Mouse (Mus musculus) heart, postnatal 10 days (tissue): ENCODE data around the gene Gm43518. TPM values are rescaled to one million over a fixed set of nuclear protein-coding genes. Genes with fewer than 3 reads are reported as not detected.

Source experiments
- DNase-seq, 2 experiments: peaks; one replicate each; pipeline ENCODE4 v3.0.0; 2021
- intact Hi-C: fragments of 180-260 bp; cut with DNase I; formaldehyde crosslinking; loops from one replicate; pipeline ENCODE4 v1.15.1; 2025
- total RNA-seq, 2 experiments: library from RNA; stranded (reverse); gene quantifications; 2 replicates each; pipeline ENCODE4 v1.2.3; 2021

Gene Gm43518
- total RNA-seq, 2 experiments from 2014 or later = 0.89 TPM; not detected in 1

DNA sequence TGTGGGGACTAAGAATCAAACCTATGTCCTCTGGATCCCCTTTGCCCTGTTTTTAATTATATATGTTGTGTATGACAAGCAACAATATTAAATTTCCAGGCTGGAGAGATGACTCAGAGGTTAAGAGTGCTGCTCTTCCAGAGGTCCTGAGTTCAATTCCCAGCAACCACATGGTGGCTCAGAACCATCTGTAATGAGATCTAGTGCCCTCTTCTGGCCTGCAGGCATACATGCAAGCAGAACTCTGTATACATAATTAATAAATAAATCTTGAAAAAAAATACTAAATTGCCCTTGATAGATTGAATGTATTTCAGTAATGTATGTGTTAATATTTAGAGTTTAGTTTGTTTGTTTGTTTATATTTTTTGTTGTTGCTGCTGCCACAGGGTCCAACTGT, 5.7 kb downstream of the Gm43518 start:
- intact Hi-C loops = loop anchor here (5.0 kb wide), 1 partner anchor 154 kb away; no protein-coding TSS in a partner anchor
- no peak for DNase-seq

DNA sequence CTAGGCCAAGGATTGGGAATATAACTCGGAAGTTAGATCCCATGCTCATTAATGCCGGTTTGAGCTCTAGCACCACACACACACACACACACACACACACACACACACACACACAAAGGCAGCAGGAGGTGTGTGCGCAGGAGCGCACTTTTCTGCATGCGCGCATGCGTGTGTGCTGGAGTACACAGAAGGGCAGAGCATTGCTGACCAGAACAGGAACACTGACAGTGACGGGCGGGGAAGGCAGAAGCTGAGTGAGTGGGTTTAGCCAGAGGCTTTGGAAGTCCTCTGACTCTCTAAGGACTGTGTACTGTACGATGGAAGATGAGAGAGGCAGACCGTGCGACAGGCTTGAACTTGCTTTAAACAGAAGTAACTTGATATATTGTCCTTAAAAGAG, 6.3 kb downstream of the Gm43518 start:
- intact Hi-C loops = loop anchor here (5.0 kb wide), 1 partner anchor 154 kb away; no protein-coding TSS in a partner anchor
- no peak for DNase-seq

DNA sequence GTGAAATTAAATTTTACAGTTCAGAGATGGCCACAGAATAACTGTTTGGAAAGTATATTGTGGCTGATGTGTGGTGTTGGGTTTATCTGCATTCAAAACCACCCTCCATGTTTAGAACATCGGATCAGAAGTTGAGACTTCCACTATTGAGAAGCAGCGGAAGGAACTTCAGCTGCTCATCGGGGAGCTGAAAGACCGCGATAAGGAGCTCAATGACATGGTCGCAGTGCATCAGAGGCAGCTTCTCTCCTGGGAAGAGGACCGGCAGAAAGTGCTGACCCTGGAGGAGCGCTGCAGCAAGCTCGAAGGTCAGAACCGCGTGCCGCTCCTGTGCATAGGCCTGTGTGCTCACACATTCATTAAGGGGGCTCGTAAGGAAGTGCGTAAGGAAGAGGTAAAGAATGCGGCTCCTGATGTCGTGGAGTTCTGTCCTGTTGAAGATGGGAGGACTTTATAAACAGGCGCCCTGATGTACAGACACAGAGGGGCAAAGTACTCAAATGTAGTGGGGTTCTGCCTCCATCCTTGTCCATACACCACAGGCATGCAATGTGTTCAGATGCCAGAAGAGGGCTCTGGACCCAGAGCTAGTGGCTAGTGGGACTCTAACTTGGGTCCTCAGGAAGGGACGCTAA, 6.9 kb downstream of the Gm43518 start:
- intact Hi-C loops = loop anchor here (5.0 kb wide), 1 partner anchor 153 kb away; no protein-coding TSS in a partner anchor

DNA sequence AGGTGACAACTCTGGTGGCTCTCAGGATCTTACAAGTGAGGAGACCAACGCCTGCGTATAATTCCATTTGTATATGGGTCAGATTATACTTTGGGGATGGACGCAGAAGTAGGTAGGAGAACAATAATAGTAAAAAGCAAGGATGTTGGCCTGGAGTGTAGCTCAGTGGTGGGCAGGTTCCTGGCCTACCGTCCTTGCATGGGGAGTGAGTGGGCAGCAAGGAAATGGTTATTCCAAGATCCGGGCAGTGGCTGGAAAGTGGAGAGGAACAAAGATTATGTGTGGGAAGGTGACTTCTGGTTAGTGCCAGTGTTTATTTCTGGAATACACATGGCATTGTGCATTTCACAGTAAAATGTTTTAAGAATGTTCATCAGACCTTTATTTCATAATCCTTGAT, 8.7 kb downstream of the Gm43518 start:
- no peak for DNase-seq
- intact Hi-C loops = no loop called here

More for the DNA sequence above, 6.9 kb downstream of the Gm43518 start:
- peak in 1 of 2 experiments; percentile 28 for DNase-seq

DNA sequence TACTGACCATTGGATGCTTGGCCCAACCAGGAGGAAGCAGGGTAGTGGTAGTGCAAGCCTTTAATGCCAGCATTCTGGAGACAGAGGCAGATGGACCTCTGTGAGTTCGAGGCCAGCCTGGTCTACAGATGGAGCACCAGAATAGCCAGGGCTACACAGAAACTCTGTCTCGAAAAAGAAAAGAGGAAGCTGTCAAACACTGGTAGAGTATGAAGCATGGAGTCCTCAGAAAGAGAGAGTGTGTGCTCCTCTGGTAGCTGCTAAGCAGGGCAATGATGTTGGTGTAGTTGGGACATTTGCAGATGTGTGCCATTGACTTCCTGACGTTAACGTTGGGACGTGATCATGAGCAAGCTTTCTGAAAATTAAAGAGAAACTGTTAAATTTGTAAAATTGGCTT, 11.3 kb downstream of the Gm43518 start:
- no peak for DNase-seq
- intact Hi-C loops = no loop called here

DNA sequence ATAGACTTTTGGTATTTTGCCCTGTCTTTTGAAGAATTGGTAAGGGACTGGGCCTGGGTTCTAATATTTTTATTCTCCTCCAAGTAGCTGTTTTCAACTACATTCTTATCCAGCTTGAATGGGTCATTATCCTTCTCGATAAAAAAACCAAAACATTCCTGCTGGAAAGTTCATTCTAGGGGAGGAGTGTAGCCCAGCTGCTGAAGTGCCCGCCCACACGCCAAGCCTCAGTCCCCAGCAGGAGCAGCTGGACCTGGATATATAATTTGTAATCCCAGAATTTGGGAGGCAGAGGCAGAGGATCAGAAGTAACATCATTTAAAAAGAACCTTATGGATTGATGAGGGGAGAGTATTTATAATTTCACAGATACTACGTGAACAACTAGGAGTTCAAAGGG, 19.3 kb downstream of the Gm43518 start:
- peak in 1 of 2 experiments; percentile 34 for DNase-seq
- intact Hi-C loops = no loop called here

DNA sequence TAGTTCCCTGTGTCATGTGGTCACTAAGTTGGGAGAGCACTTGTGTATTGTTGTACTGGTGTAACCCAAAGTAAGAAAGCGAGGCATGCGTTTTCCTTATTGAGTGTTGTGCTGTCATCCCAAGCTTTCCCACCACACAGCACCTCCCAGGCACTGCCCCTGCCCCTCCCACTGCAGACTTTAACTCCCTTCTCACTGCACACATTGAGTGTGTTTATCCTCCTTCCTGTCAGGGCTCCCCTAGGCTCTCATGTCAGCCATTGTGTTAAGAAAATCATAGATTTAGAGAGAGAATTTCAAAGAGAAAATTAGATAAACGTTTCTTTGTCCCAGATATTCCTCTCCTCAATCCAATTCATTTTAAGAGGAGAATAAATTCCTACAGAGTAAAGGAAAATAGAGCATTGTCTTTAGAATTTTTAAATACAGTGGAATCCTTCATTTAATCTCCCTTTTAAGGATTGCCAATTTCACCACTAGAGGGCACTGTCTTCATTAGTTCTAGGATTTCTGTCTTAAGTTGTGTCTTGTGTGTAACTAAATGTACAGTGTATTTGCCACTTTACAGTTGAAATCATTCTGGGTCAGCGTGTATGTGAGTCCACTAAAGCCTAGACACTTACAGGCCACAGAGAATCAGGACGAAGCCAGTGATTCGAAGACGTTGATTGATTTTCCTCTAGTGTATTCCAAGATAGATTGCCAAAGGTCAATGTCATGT, 20.0 kb downstream of the Gm43518 start:
- peak; percentile 45 to 74 for DNase-seq
- intact Hi-C loops = loop anchor here (1.0 kb wide), 2 partner anchors 45 to 138 kb away; no protein-coding TSS in a partner anchor

DNA sequence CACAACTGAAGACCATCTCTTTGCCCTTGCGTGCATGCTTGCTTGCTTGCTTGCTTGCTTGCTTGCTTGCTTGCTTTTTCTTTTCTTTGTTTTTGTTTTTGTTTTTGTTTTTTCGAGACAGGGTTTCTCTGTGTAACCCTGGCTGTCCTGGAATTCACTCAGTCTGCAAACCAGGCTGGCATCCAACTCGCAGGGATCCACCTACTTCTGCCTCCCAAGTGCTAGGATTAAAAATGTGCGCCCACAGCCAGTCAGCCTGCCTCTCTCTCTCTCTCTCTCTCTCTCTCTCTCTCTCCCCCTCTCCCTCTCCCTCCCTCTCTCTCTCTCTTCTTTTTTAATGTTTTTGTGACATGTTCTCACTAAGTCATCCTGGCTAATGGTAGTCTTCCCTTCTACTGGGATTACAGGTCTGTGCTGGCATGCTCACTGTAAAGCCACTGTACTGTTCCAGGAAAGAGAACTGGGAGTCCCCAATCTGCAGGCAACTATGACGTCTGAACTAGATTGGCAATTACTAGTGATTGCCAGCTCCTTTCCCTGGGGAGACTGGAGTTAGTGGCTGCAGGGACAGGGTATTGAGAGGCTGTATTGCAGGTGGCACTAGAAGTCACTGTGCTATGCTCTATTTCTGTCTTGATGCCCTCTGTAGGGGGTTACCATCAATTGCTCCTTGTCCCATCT, 25.3 kb downstream of the Gm43518 start:
- no peak for DNase-seq
- intact Hi-C loops = no loop called here

DNA sequence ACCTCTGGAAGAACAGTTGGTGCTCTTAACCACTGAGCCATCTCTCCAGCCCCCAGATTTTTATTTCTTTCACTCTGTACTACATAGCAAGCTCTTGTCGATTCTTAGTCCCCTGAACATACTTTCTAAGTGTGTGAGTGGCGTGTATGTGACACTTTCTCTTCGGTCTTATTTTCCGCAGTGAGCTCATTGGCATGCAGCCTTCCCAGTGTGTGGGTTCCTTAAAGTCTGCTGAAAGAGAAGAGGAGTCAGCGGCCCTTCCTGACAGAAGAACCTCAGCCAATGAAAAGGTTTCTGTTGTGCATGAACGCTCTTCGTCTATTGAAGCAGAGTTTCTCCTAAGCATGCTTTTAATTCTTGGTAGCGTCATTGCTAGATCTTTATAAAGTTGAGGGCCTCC, 30.0 kb downstream of the Gm43518 start:
- intact Hi-C loops = no loop called here
- DNase-seq = no peak

DNA sequence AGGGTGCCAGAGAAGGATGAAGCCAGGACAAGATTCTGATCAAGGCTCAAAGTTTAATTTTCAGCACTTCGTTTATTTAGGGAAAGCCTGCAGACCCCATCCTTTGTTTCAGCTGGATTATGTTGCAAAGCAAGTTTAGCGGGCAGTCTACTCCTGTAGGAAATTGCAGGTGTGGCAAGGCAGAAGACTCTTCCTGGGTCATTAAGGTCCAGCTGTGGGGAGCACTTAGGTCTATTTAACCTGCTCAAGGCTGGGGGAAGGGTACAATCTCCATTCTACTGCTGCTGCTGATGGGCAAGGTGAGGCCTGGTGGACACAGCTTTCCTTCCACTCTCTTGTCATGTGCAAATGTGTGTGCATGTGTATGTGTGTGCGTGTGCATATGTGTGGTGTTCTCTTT, 31.8 kb downstream of the Gm43518 start:
- intact Hi-C loops = no loop called here
- DNase-seq = no peak

DNA sequence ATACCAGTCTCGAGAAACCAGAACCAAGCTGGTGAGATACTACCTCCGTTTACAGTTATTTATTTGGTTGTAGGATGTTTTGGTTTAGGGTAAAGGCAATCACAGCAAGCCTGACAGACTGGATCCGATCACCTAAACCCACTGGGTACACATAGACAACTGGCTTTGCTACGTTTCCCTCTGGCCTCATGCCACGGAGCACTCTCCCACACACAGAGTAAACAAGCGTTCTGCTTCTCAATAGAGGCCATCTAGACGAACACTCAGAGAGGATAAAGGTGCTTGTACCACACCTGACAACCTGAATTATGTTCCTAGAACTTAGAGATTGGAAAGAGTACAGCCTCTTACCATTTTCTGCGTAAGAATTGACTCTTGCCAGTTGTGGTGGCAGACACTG, 32.9 kb downstream of the Gm43518 start:
- intact Hi-C loops = no loop called here
- no peak for DNase-seq

DNA sequence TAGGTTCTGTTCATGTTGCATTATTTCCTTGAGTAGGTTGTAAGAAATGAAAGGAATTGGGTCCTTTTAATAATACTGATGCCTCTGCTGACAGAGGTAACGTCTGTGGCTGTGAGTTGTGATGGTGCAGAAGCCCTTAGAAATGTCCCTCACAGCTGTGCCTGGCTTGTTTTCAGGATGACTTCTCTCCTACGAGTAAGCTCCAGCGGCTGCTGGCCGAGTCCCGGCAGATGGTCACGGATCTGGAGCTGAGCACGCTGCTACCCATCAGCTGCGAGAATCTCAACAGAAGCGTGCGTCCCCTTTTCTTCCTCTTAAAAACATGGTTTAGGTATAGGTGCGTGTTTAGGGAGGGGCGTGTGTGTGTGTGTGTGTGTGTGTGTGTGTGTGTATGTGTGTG, 33.8 kb downstream of the Gm43518 start:
- no peak for DNase-seq
- intact Hi-C loops = no loop called here

DNA sequence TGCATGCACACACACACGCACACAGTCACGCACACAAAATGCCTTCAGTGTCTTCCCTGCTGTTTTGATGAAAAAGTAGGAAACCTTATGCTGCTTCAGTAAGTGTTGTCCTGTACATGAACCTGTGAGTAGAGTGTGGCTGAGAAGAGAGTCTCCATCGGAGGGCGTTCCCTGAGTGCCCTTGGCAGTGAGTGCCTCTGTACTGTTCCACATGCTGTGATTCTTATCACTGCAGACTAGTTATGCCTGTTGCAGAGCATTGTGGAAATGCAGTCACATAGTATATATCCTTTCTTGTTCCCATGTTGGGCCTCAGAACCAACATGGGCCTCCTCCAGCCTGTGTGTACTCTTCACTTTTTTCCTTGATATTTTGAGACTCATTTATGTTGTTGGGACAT, 37.0 kb downstream of the Gm43518 start:
- DNase-seq = no peak
- intact Hi-C loops = no loop called here

DNA sequence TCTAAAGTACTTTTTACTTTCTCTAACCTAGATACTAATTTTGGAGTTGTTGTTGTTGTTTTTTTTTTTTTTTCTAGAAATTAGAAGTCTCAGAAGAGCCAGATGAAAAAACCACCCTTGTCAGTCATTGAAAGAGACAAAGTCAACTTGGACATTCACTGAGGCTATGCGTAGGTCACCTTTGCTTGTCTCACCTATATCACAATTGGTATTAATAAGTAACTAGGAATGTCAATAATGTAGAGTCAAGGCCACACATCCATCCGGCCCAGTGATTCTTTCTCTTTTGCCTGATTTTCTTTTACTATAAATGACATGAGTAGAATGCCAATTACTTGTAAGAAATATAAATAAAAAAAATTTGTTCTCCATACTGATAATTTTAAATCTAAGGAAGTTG, 39.5 kb downstream of the Gm43518 start:
- no peak for DNase-seq
- intact Hi-C loops = no loop called here

DNA sequence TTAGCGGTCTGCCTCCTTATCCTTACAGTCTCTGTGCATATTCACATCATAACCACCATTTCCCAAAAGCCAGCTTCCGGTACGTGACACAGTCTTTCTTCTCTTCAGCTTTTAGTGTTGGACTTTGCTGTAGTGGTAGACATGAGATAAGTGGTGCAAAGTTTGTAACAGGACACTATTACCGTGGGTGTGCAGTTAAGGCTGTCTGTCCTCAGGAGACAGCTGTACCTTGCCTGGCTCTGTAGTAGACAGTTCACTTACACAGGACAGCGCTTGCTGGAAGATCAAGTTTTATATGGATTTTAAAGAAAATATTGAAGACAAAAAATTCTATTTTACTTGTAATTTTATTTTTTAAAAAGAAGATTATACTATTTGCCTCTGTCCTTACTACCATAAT, 41.2 kb downstream of the Gm43518 start:
- no peak for DNase-seq
- intact Hi-C loops = no loop called here

DNA sequence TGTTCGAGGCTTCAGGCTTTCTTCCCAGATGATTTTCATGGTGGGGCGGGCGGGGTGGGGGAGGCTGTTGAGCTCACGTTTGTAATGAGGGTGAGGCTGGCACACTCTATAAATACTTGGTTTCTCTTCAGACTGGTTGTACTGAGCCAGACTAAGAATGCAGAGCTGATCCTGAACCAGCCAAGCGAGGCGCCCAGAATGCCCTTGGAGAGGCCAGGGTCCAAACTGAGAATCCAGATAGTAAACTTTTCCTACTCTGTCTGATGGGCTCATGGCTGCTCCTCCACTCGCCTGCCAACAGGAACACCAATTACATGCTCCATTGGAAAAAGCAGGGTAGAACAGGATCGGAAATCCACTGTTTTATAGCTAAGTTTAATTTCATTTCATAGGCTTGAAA, 42.0 kb downstream of the Gm43518 start:
- intact Hi-C loops = no loop called here
- DNase-seq = no peak

DNA sequence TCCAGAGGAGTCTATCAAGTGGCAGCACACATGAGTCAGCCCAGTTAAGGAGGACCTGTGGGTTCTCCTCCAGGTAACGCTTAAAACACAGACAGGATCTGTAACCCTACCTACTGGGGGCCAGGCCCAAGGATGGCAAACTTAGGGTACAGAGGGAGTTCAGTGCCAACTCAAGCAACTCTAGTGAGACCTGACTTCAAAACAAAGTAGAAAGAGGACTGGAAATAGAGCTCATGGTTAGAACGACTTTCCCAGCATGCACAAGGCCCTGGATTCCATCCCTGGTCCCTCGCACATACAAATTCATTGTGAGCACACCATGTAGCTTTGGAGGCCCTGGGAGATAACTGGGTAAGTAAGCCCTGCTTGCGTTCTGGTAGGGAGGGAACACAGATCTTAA, 43.4 kb downstream of the Gm43518 start:
- no peak for DNase-seq
- intact Hi-C loops = no loop called here

DNA sequence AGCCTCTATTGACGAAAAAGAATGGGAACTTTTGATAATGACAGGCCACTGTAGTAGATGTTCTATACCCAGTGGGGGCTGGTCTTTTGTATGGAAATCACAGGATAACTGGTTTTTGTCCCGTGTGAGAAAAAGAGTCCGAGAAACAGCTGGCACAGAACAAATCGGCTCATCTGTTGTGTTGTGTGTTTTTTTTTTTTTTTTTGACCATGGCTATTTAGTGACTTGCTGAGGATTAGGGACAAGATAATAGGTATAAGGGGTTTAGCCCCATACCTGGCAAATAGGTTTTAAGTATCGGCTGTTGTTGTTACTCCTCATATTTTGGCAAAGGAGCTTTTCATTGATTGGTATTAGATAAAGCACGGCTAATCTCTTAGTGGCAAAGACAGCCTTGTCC, 45.2 kb downstream of the Gm43518 start:
- intact Hi-C loops = loop anchor here (2.0 kb wide), 1 partner anchor 24 kb away; no protein-coding TSS in a partner anchor
- no peak for DNase-seq

DNA sequence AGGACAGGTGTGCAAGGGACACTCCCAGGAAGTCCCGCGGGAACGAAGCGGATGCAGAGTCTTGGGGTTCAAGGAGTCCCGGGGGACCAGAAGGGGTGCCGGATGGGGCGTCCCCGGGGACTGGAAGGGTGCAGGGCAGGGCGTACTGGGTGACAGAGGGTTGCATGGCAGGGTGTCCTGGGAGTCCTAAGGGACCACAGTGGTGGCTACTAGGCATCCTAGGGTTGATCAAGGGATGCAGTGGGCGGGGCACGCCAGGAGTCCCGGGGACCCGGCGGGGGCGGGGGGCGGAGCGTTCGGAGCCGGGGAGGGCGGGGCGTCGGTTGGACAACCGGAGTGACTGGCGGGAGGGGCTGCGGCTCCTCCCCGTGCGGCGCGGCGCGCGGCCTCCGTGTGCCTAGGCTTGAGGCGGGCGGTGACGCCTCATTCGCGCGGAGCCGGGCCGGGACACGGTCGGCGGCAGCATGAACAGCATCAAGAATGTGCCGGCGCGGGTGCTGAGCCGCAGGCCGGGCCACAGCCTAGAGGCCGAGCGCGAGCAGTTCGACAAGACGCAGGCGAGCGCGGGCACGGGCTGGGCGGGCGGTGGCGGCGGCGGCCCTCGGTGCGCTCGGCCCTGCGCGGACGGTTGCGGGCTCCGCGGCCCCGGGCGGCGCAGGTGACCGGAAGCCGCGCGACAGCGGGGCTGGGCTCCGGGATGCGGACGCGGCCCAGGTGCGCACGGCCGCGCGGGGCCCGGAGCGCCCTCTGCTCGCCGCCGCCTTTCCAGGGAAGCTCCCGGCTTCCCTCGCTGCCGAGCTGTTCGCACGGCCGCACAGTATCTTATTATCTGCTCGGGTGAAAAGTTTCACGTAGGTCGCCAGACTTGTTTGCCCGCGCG, 46.3 kb downstream of the Gm43518 start, which contains the start of gene Hip1r:
Gene Hip1r, plus strand, starts transcription at position 330 of the 880 bp plus-strand sequence.
- intact Hi-C loops = loop anchor here (1.0 to 2.0 kb wide), 2 partner anchors 19 to 25 kb away; no protein-coding TSS in a partner anchor
- peak; percentile 81 to 82 for DNase-seq

DNA sequence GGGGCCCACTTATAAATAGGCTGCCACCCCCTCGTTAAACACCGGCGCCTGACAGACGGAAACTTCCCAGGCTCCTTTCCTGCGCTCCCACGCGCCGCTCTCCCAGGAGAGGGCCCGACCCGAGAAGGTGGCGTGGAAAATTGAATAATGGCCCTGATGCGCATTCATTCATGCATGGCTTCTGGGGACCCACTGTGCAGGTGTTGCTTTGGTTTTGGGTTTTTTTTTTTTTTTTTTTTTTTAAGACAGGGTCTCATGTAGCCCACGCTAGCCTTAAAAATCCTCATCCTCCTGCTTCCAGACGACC, 46.9 kb downstream of the Gm43518 start:
- peak in 1 of 2 experiments; percentile 54 for DNase-seq
- intact Hi-C loops = no loop called here
